Mouse (Mus musculus) heart, postnatal 25 days (tissue): ENCODE measurements at regions not wholly inside any gene's neighbourhood (a gene's known extent, or its start where the extent isn't known, plus 50 kb on each side); places are given as distances from the start of the nearest gene placed in this dataset.

ENCODE experiments used
- DNase-seq: peaks from one replicate; pipeline ENCODE4 v3.0.0; 2022; ENCODE audit warnings: low spot score
- intact Hi-C: fragments of 180-260 bp; cut with DNase I; formaldehyde crosslinking; loops from one replicate; pipeline ENCODE4 v1.15.1; 2025

DNA sequence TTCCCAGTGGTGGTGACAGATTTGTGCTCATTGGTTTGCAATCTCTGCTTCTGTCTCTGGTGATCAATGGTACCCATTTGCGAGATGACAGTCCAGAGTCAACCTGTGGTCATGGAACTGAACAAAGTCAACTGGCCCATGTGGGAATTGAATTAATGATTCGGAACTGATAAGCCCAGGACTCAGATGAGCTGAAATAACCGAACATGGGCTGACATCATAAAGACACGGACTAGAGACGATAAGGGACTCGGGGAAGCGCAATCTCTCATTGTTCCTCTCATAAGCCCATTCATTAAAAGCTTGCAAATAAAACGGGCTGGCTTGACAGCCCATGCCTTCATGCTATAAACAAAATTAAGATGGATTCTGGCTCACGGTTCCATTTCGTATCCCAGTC lies 70.8 kb upstream of the Plcz1 start:
- no peak for DNase-seq
- intact Hi-C loops, result no loop called here

DNA sequence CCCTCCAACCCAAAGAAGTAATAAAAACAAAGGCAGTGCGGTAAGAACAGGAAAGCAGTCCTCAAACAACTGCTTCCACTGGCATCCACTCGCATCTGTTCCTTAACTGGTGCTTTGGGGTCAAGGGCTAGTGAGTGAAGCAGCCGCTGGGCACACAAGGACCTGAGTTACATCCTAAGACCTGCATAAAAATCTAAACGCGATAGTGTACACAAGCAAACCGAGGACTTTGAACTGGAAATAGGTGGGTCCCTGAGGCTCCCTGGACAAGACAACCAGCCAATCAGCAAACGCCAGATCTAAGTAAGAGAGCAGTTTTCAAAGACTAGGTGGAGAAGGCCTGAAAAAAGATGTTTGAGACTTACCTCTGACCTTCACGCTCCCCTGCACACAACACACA lies 66.8 kb upstream of the Plcz1 start:
- intact Hi-C loops, result no loop called here
- DNase-seq, result no peak

DNA sequence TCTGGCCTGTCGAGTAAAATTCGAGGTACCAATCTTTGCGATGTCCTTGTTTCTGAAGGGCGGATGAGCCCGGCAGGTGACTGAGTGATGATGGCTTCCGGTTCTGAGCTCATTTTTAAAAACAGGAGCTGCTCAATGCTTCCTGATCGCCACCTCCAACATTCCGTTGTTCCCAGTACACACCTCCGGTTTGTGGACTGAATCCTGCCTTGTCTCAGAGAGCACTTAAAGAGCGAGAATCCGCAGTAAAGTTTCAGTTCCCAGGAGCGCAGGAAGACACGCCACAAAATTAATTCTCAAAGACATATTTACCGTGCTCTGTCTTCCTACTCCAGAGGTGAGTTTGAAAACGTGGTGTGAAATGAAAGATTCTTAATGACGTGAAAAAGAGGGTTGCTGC lies 66.4 kb upstream of the Plcz1 start:
- no peak for DNase-seq
- intact Hi-C loops, result no loop called here

GRCm38 (mm10) chr6:140106141-140106540 lies 64.9 kb upstream of the Plcz1 start:
- intact Hi-C loops, result no loop called here
- DNase-seq, result no peak

- intact Hi-C loops, result no loop called here
- no peak for DNase-seq
These were observed 60.8 kb upstream of the Plcz1 start for GRCm38 (mm10) chr6:140102043-140102442.

DNA sequence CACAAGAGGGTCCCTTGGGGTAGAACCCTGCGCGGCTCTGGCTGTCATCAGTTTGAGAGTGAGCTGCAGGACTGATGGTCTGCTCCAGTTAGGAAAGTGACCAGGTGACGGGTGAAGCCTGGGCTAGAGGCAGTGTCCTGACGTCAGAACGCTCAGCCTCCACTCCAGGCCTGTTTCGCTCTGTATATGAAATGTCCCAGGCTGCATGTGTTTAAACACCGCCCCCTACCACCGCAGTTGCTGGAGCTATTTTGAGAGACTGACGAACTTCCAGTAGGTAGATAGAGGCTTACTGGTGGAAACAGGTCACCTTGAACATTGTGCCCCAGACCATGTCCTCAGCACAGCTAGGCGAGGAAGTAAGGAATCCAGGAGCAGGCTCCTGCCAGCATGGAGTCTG lies 54.2 kb upstream of the Plcz1 start:
- DNase-seq, result no peak
- intact Hi-C loops, result no loop called here
